Mouse (Mus musculus) limb, embryonic 13.5 days (tissue): ENCODE data around the gene Nr0b1. TPM values are rescaled to one million over a fixed set of nuclear protein-coding genes. Genes with fewer than 3 reads are reported as not detected.
A peak's percentile ranks its signal among the peaks of the same experiment; 100 is the strongest.

Experiments
- ATAC-seq: fragments of 200-750 bp; cut with Nextera tagmentation; 2 replicates; pipeline ENCODE4 v1.8.0; 2017; ENCODE audit warnings: low read depth, moderate number of reproducible peaks, moderate TSS enrichment; ENCODE audit not compliant: low FRiP score
- H3K27ac ChIP-seq: fragments of 300-500 bp; sonication (generic); 2 replicates; pipeline ENCODE4 v1.5.1; 2015; ENCODE audit warnings: inconsistent platforms, mild to moderate bottlenecking, moderate library complexity
- H3K27me3 ChIP-seq: fragments of 300-500 bp; sonication (generic); 2 replicates; pipeline ENCODE4 v1.6.1; 2015; ENCODE audit warnings: mild to moderate bottlenecking, inconsistent platforms
- H3K36me3 ChIP-seq: fragments of 300-500 bp; sonication (generic); 2 replicates; pipeline ENCODE4 v1.6.1; 2015; ENCODE audit warnings: inconsistent platforms, mild to moderate bottlenecking, moderate library complexity
- H3K4me1 ChIP-seq: fragments of 300-500 bp; sonication (generic); 2 replicates; pipeline ENCODE4 v1.6.1; 2015; ENCODE audit warnings: inconsistent platforms
- H3K4me2 ChIP-seq: fragments of 300-500 bp; sonication (generic); replicated peaks from 2 replicates; pipeline ENCODE4 v1.6.1; 2015; ENCODE audit warnings: inconsistent platforms, mild to moderate bottlenecking, moderate library complexity
- H3K4me3 ChIP-seq: fragments of 300-500 bp; sonication (generic); 2 replicates; pipeline ENCODE4 v1.5.1; 2015; ENCODE audit warnings: moderate library complexity, mild to moderate bottlenecking, inconsistent platforms
- H3K9ac ChIP-seq: fragments of 300-500 bp; sonication (generic); 2 replicates; pipeline ENCODE4 v1.6.1; 2015; ENCODE audit warnings: mild to moderate bottlenecking, inconsistent platforms
- H3K9me3 ChIP-seq: fragments of 300-500 bp; sonication (generic); 2 replicates; pipeline ENCODE4 v1.6.1; 2016; ENCODE audit warnings: inconsistent platforms
- WGBS: fragments of 180-500 bp; shearing (Covaris S2); methylation state at CpG from one replicate; pipeline ENCODE4 v1.1.7; 2015; 5-methylcytosine and 5-hydroxymethylcytosine counted together
- polyA plus RNA-seq: library from polyadenylated mRNA; unstranded; fragments of >200 nt; fragmentation: Nextera tagmentation; extraction: Ambion mirVana; gene quantifications from 2 replicates; pipeline ENCODE4 v1.2.1, GENCODE M21; 2015

Gene Nr0b1
- 0.17 and 0.20 TPM in 2 replicates for polyA plus RNA-seq

- ATAC-seq = no peak
- H3K9ac ChIP-seq = 0 out of 2 replicates have a peak within 1 kb of the TSS, but pooled peaks have one; percentile 4
- no peaks in the 10 kb centered on the region for H3K9me3 ChIP-seq
- H3K27me3 ChIP-seq = peaks cover 40% of the 10 kb centered on the region
- H3K36me3 ChIP-seq = no peaks in the 10 kb centered on the region
- 21% methylated on average over 49 of the region's 53 CpGs for WGBS
- H3K4me3 ChIP-seq = peak within 1 kb of the TSS; percentile 41
- H3K4me1 ChIP-seq = 0 out of 2 replicates have a peak, but pooled peaks cover 4% of the 10 kb centered on the region
- peak within 1 kb of the TSS; percentile 75 for H3K4me2 ChIP-seq
- no peak within 1 kb of the TSS for H3K27ac ChIP-seq
Observed at GRCm38 (mm10) chrX:86191614-86192419, at the start of gene Nr0b1. TSS of gene Nr0b1 (plus strand) at chrX:86191764.

DNA sequence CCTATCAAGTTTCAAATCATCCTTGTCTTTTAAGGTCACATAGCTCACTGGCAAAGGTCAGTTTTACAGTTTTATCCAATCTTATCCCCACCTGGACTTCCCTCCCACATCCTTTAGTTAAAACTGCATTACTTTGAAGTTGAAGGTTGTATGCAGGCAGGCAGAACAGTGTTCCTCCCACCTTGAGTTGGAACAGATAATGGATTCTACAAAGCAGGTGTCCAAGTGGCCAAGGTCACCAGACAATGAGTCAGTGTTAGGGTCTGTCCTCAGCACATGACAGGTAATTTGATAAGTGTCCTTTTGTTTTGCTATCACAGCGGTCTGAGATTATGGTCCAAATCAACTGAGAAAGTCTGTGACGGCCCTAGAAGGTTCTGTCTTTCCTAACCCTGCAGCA lies 4.3 kb upstream of the Nr0b1 start:
- H3K4me2 ChIP-seq = no peak overlapping the region
- 0 out of 2 replicates have a peak, but pooled peaks cover 4% of the 10 kb centered on the region for H3K4me1 ChIP-seq
- peaks cover 21% of the 10 kb centered on the region for H3K27me3 ChIP-seq
- no peak overlapping the region for H3K27ac ChIP-seq
- no peak overlapping the region for H3K4me3 ChIP-seq
- 77% methylated on average over 2 of the region's 2 CpGs for WGBS
- H3K9ac ChIP-seq = no peak overlapping the region
- ATAC-seq = no peak
- no peaks in the 10 kb centered on the region for H3K36me3 ChIP-seq
- no peaks in the 10 kb centered on the region for H3K9me3 ChIP-seq

GRCm38 (mm10) chrX:86192420-86192994 lies 943 bp downstream of the Nr0b1 start:
- H3K9ac ChIP-seq = no peak overlapping the region
- peak overlapping the region; percentile 75 for H3K4me2 ChIP-seq
- H3K9me3 ChIP-seq = no peaks in the 10 kb centered on the region
- H3K27ac ChIP-seq = no peak overlapping the region
- WGBS = 19% methylated on average over 25 of the region's 25 CpGs
- no peak for ATAC-seq
- H3K4me1 ChIP-seq = 0 out of 2 replicates have a peak, but pooled peaks cover 4% of the 10 kb centered on the region
- H3K27me3 ChIP-seq = peaks cover 41% of the 10 kb centered on the region
- H3K4me3 ChIP-seq = peak overlapping the region; percentile 41
- H3K36me3 ChIP-seq = no peaks in the 10 kb centered on the region

DNA sequence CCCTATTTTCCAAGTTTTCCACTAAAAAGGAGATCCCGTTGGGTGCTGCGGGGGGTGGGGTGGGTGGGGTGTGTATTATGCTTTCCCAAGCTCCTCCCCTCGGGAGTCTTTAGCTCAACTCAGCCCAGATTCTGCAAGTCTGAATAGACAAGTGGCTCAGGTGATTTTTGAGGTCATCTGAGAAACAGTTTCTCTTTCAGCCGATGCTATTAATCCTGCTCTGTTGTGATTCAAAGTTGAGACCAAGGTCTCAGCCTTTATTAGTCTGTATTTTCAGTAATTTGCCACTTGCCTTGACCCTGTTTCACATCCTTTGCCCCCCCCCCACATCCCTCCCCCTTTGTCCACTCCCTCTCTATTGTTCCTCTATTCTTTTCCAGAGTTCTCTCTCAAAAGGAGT lies 1.8 kb downstream of the Nr0b1 start:
- no peak overlapping the region for H3K4me3 ChIP-seq
- H3K9ac ChIP-seq = no peak overlapping the region
- no peaks in the 10 kb centered on the region for H3K36me3 ChIP-seq
- no peak overlapping the region for H3K27ac ChIP-seq
- H3K9me3 ChIP-seq = no peaks in the 10 kb centered on the region
- peaks cover 43% of the 10 kb centered on the region for H3K27me3 ChIP-seq
- 0 out of 2 replicates have a peak, but pooled peaks cover 4% of the 10 kb centered on the region for H3K4me1 ChIP-seq
- 33% methylated on average over 4 of the region's 4 CpGs for WGBS
- ATAC-seq = no peak
- H3K4me2 ChIP-seq = no peak overlapping the region

DNA sequence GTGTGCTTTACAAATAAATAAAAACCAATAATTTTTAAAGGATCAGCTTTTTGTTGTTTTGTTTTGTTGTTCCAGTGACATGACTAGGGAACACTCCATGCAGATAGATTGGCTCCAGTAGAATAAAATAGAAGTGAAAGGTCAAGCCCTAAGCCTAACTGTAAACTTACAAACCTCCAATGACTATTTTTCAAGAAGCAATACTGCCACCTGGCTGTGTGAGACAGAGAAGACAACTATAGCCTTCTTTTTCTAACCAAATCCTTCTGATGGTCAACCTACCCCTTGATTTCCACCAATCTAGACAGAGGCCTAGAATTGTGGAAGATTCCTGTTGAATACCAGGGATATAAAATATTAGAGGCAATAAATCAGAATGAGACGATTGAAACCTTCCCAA lies 45.7 kb downstream of the Nr0b1 start:
- no peak overlapping the region for H3K4me2 ChIP-seq
- no peak for ATAC-seq
- no peaks in the 10 kb centered on the region for H3K9me3 ChIP-seq
- H3K27me3 ChIP-seq = no peaks in the 10 kb centered on the region
- no peaks in the 10 kb centered on the region for H3K36me3 ChIP-seq
- H3K4me1 ChIP-seq = no peaks in the 10 kb centered on the region
- no peak overlapping the region for H3K4me3 ChIP-seq
- no peak overlapping the region for H3K27ac ChIP-seq
- H3K9ac ChIP-seq = no peak overlapping the region
- 80% methylated on average over 1 of the region's 1 CpGs for WGBS

Other genes with a start within 250 kb of the Nr0b1 start
- gene Samt3, start 147.6 kb upstream of the Nr0b1 start, polyA plus RNA-seq = not detected in 2 replicates
- not detected in 2 replicates for gene Mageb4, start 113.3 kb downstream of the Nr0b1 start, polyA plus RNA-seq